Mouse (Mus musculus): ENCODE data around the gene Gch1.

The Gch1 gene

GRCm38 (mm10) chr14:47206601-47207000 lies 17.4 kb upstream of the Gch1 start:
- no peak for DNase-seq (ENCODE audit: low spot score in 2 of 2)

- no peak for DNase-seq (ENCODE audit: low spot score in 2 of 2)
These were observed 16.2 kb upstream of the Gch1 start for GRCm38 (mm10) chr14:47205270-47205972.

GRCm38 (mm10) chr14:47197340-47197739 lies 8.1 kb upstream of the Gch1 start:
- no peak for DNase-seq (ENCODE audit: low spot score in 2 of 2)

- no peak for DNase-seq (ENCODE audit: low spot score in 2 of 2)
These were observed 7.5 kb upstream of the Gch1 start for GRCm38 (mm10) chr14:47196711-47197110.

GRCm38 (mm10) chr14:47194096-47194495 lies 4.9 kb upstream of the Gch1 start:
- DNase-seq (ENCODE audit: low spot score in 2 of 2): peak; percentile 28 to 63

GRCm38 (mm10) chr14:47193506-47193905 lies 4.3 kb upstream of the Gch1 start:
- no peak for DNase-seq (ENCODE audit: low spot score in 2 of 2)

GRCm38 (mm10) chr14:47191861-47192260 lies 2.6 kb upstream of the Gch1 start:
- no peak for DNase-seq (ENCODE audit: low spot score in 2 of 2)

GRCm38 (mm10) chr14:47190626-47191025 lies 1.4 kb upstream of the Gch1 start:
- DNase-seq (ENCODE audit: low spot score in 2 of 2): no peak

- no peak for DNase-seq (ENCODE audit: low spot score in 2 of 2)
These were observed 382 bp upstream of the Gch1 start for GRCm38 (mm10) chr14:47189635-47189955.

GRCm38 (mm10) chr14:47188475-47188847 lies 752 bp downstream of the Gch1 start:
- no peak for DNase-seq (ENCODE audit: low spot score in 2 of 2)

GRCm38 (mm10) chr14:47187666-47188360 lies 1.4 kb downstream of the Gch1 start:
- DNase-seq (ENCODE audit: low spot score in 2 of 2): peak; percentile 33 to 36

GRCm38 (mm10) chr14:47187261-47187660 lies 2.0 kb downstream of the Gch1 start:
- no peak for DNase-seq (ENCODE audit: low spot score in 2 of 2)

GRCm38 (mm10) chr14:47186561-47186960 lies 2.7 kb downstream of the Gch1 start:
- no peak for DNase-seq (ENCODE audit: low spot score in 2 of 2)

- peak in 1 of 2 experiments; percentile 39 for DNase-seq (ENCODE audit: low spot score in 2 of 2)
These were observed 7.5 kb downstream of the Gch1 start for GRCm38 (mm10) chr14:47181497-47182290.

GRCm38 (mm10) chr14:47178851-47179250 lies 10.4 kb downstream of the Gch1 start:
- DNase-seq (ENCODE audit: low spot score in 2 of 2): no peak

GRCm38 (mm10) chr14:47177846-47178414 lies 11.3 kb downstream of the Gch1 start:
- no peak for DNase-seq (ENCODE audit: low spot score in 2 of 2)

- no peak for DNase-seq (ENCODE audit: low spot score in 2 of 2)
These were observed 13.0 kb downstream of the Gch1 start for GRCm38 (mm10) chr14:47176226-47176625.

- DNase-seq (ENCODE audit: low spot score in 2 of 2): no peak
These were observed 14.1 kb downstream of the Gch1 start for GRCm38 (mm10) chr14:47175136-47175535.

GRCm38 (mm10) chr14:47172073-47172472 lies 17.1 kb downstream of the Gch1 start:
- no peak for DNase-seq (ENCODE audit: low spot score in 2 of 2)

GRCm38 (mm10) chr14:47170499-47171109 lies 18.6 kb downstream of the Gch1 start:
- DNase-seq (ENCODE audit: low spot score in 2 of 2): no peak

- no peak for DNase-seq (ENCODE audit: low spot score in 2 of 2)
These were observed 19.4 kb downstream of the Gch1 start for GRCm38 (mm10) chr14:47169677-47170410.

All from thymus, postnatal 10 days (tissue).